Mouse (Mus musculus): ENCODE results near the gene Sptbn1.

Sptbn1 gene

DNA sequence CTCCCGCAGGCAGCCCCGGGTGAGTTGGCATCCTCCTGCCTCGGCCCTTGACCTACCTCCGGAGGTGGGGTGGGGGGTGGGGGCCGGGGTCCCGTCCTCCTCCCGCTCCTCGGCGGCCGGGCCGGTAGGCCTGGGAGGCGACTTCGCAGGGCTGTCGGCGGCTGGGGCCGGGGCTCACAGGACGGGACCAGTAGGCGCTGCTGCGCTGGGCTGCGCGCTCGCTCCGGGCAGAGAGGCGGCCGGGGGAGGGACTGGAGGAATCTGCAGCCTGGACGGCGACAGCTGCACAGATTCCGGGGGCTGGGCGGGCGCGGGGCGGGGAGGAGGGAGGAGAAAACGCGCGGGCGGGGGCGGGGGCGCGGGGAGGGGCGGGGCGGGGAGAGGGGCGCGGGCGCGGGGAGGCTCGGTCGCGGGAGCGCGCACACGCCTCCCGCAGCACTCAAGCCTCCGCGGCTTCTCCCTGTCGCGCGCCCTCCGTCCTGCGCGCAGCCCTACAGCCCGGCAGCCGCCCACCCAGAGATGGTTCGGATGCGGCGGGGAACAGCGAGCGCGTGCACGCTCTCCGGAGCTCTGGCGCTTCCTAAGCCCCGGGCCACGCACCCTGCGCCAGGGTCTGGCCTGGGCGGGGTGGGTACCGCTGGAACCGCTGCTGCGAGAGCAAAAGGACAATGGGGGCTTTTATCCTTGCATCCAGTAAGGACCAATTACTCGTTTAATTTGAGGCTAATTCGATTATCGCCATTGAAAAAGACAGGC is at the start of gene Sptbn1:
Sptbn1 (minus strand) TSS at position 284 of the 756 bp plus-strand sequence.
- peak; percentile 79 to 87 for DNase-seq

DNA sequence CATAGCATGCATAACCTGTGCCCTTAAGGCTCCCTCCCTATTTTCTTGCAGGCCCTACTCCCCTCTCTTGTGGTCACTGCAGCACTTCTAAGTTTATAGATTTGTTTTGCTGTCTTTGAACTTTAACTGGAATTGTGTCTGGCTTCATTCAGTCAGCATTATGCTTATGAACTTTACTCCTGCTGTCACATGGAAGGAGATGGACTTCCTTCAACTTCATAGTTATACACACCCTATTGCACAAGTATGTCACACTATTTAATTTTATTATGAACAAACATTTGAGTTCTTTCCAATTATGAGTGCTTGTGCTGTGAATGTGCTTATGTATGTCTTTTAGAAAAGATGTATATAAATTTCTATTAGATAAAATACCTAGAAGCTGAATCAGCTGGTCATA is 26.3 kb upstream of the Sptbn1 start:
- DNase-seq, result no peak

- no peak for DNase-seq
Measured at GRCm38 (mm10) chr11:30292221-30293160, 24.5 kb upstream of the Sptbn1 start.

- no peak for DNase-seq
Measured at GRCm38 (mm10) chr11:30291155-30291554, 23.2 kb upstream of the Sptbn1 start.

DNA sequence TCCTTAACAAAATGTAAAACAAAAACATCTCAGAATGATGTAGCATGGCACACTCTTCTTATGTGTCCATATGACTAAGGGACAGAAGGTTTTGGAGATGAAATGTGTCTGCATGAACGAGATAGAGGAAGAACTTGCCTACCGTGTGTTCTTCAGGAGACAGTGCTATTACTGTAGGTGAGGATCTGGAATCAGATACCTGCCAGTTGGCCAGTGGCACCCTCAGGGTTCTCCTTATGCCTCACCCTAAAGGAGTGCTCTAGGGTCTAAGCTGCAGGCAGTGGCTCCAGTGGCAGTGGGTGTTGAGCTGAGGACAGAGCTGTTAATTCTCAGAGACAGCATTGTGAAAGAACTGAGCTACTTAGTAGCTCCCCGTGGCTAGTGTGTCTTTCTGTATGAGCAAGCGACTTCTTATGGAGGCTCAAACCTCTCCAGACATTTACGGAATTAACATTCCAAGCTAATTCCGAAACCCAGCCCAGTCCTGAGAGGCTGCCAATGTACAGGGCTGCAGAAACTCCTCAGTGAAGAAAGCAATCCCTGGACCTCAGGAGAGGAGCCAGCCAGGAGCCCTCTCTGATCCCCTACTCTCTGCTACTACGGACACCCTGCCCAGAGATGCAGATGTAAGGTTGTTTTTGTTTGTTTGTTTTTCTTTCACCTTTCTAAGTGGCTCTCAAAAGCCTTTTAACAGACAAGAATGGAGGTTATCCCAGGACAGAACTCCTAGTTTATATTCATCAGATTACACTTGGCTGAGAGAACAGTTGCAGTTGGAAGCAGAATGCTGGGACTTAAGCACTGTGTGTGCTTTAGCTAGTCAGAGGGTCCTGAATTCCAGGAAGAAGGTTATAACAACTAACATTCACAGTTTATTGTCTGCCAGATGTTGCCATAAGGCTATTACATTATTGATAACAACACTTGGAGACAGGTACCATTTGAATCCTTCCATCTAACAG is 21.8 kb upstream of the Sptbn1 start:
- peak in 1 of 2 experiments; percentile 16 for DNase-seq

- DNase-seq, result no peak
Measured at GRCm38 (mm10) chr11:30288075-30288474, 20.1 kb upstream of the Sptbn1 start.

GRCm38 (mm10) chr11:30283710-30284109 is 15.7 kb upstream of the Sptbn1 start:
- no peak for DNase-seq

DNA sequence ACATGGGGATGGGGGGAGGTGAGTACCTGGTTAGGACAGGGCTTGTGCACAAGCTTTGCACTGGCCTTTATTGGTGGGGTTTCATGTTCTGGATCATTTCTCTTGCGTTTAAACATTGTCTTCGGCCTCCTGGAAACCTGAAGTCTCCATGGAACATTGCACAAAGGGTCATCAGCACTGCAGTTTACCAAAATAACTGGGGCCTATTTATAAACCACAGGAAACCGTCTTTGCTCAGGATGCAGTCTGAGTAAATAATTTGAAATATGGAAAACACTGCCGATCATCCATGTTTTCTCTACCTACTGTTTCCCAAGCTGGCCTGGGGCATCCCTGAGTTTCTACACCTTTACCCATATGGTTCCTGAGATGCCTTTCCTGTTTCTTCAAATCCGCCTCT is 13.1 kb upstream of the Sptbn1 start:
- DNase-seq, result no peak

DNA sequence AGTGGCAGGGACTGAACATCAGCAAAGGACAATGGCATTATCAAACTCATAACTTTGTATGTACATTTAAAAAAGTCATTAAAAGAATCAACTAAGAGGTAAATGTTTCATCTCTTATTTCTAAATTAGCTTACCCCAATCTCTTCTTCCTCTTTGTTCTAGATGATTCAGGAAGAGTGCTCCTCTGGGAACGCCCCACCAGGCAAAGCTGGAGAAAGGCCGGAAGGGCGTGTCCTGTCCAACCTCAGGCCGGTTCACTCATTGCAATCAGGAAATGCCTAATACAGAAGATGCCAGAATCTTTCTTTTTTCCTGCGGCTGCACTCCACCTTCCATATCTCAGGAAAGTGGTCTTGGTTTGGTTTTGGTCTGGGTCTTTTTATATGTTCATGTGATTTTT is 11.3 kb upstream of the Sptbn1 start:
- DNase-seq, result no peak

DNA sequence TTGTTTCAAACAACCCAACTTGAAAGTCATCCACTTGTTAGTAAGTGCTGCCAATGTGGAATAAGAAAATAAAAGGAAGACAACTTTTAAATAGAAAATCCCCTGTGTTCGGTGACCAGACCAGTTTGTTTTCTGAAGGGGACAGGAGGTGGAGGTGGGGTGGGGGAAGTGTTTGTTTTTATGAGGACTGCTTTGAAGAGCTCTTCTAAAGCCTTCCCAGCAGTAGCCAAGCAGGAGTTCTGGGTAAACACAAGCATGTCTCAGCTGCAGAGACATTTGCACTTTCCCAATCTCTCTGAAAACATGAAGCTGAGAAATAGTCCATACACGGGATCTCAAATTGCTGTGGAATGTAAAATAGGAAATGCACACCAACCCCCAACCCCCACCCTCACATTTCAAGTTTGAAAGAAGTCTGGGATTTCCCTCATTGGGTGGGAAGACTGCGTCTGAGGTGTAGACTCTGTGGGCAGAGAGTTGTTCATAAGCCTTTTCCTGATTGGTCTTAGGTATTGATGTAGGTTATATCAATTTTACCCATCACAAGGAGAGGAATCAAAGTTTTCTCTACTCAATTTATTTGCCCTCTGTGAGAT is 7.6 kb upstream of the Sptbn1 start:
- DNase-seq, result no peak

- DNase-seq, result no peak
Measured at GRCm38 (mm10) chr11:30269524-30269923, 1.5 kb upstream of the Sptbn1 start.

- peak in 1 of 2 experiments; percentile 16 for DNase-seq
Measured at GRCm38 (mm10) chr11:30268648-30269375, 837 bp upstream of the Sptbn1 start.

DNA sequence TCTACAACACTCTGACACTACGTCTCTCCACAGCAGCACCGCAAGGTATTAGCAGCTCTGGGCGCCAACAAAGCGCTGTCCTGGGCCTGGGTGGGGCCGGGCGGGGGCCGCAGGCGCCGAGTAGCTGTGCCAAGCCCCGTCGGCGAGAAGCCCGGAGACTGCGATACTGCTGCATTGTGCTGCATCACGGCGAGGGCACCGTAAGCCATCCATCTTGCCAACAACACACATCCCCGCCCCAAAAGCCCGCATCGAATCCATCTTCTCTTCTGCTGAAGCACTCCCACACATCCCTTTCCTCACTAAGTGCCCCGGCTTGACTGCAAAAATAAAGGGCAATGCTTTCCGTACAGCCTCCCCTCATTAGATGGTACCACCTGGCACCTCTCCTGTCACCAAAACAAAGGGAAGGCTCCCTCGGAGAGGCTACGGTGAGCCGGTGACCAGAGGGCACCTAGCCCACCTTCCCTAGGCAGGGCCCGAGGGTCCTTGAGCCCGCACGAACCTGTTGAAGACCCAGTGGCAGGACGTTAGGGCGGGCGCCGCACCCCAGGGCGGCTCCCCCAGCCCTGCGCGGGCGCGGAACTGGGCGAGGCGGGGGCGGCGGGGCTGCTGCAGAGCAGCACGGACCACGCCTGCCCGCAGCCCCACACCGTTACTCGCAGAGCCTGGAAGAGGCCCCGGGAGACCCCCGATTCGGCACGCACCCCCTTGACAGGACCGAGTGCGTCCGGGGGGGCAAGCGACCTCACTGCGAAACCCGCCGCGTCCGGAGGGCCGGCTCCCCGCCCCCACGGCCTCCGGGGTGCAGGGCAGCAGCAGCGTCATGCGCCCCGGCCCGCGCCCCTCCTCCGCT is 711 bp downstream of the Sptbn1 start:
- peak; percentile 69 to 77 for DNase-seq

DNA sequence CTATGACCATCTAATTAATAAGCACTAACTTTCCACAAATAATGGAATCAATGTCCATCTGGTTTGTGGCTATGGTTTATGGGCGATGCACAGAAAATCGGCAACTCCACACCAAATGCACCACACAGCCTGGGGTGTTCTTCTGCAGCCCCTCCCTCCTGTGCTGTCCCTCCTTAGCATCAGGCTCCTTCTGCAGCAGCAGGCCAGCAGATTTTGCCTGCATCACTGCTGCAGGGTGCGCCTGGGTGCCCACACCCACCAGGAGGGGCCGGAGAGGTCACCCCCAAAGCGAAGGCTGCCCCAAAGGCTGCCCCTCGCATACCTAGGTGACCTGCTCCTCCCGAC is 1.3 kb downstream of the Sptbn1 start:
- DNase-seq, result no peak

GRCm38 (mm10) chr11:30265666-30266065 is 2.3 kb downstream of the Sptbn1 start:
- DNase-seq, result no peak

- no peak for DNase-seq
Measured at GRCm38 (mm10) chr11:30263627-30264026, 4.3 kb downstream of the Sptbn1 start.

DNA sequence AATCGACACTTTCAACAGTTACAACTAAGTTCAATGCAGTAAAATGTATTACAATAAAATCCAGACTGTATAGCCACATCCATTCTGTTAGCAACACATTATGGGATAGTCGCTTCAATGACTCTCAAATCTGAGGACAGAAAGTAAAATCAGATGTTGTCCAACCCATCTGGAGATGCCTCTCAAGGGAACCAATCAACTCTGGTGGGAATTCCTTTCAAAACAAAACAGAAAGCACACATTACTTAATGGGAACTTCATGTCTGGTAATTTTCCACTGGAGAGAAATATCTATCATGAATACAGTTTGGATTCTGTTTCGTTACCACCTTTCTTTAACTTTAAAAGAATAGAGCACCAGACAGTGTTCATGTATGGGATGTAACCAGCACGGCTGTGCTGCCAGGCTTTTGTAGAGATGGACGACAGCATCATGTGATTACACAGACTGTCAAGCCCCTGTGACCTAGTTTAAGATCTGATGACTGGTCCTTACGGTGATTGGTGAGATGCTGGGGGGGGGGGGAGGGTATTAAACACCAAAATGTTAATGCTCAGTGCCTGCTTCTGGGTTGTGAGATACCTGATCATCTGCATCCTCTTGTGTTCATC is 9.1 kb downstream of the Sptbn1 start:
- no peak for DNase-seq

DNA sequence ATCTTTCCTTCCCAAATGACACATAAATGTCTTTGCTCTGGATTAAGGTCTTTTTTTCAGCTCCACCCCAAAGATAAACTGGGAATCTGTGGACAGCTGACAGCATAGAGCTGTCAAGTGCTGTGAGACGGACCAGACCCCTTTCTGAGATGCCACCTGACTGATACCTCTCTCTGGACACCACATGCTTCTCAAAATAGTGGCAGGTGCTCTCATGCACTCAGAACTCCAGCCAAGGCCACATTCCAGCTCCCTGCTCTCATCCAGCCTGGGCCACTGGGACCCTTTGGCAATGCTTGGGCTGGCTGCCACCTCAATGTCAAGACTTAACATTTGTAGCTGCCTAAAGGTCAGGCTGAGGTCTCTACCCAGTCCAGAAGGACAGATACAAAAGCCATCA is 10.2 kb downstream of the Sptbn1 start:
- DNase-seq, result peak; percentile 54 to 62

- no peak for DNase-seq
Measured at GRCm38 (mm10) chr11:30257085-30257484, 10.9 kb downstream of the Sptbn1 start.

GRCm38 (mm10) chr11:30256491-30256890 is 11.5 kb downstream of the Sptbn1 start:
- DNase-seq, result no peak

All from cerebellum, adult 18-20 months (tissue).